Mouse (Mus musculus): Measurements from ENCODE around the gene Bcl11a. TPM values are rescaled to one million over a fixed set of nuclear protein-coding genes. Genes with fewer than 3 reads are reported as not detected.

The Bcl11a gene
- polyA plus RNA-seq, 1 experiment from 2014 or later: 89.1 TPM

DNA sequence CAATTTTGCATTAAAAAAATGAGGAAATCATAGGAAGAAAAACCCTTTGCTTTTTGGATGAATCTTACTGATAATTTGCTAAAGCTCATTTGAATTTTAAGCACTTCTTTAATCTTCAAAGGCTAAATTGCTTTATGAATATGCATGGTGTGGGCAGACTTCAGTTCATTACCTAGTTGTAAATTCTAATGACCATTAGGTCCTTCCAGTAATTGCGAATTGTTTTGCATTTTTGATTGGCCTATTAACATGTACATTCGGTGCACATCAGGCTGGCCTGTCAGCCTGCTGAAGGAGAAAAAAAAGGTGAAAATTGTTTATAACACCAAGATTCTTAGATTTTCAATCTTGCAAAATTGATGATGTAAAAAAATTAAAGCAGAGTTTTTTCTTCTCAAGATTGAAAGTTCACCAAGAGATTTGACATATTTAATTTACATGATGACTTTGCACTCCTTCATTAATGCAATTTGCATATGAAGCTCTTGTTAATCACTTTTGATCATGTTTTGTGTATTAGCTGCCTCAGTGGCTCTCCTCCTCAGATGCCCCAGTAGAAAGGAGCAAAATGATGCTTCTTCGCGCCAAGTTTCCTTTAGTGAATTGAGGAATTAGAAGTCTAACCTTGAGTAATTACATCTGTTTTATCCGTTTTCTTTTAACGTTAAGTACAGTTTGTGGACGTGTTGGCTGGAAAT, 17.9 kb downstream of the Bcl11a start:
- H3K4me2 ChIP-seq (replicated peaks): peak overlapping the region; percentile 30
- H3K27ac ChIP-seq: peak overlapping the region; percentile 56
- no peak overlapping the region for H3K4me3 ChIP-seq
- H3K4me1 ChIP-seq: peaks cover 84% of the 10 kb centered on the region
- no peak overlapping the region for H3K9ac ChIP-seq
- H3K9me3 ChIP-seq (replicated peaks): no peaks in the 10 kb centered on the region
- no peaks in the 10 kb centered on the region for H3K36me3 ChIP-seq
- ATAC-seq (ENCODE audit: low FRiP score): no peak
- WGBS: 67% methylated on average over 7 of the region's 7 CpGs
- no peaks in the 10 kb centered on the region for H3K27me3 ChIP-seq

DNA sequence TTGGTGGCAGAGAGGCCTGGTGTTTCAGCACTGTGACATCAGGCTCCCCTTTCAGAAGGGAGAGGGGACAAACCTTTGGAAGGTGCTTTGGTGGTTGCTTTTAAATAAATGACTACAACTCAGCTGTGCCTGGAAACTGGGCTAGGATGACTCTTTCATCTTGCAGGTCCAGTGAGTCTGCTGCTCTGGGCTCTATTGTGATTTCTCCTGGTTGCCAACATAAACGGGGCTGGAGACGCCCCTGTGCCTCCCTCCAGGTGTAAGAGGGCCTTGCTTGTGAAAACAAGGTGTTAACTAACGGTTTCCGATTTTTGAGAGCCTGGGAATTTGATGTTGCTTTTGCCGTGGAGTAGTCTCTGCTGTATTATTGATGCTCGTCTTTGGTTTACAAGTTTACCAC, 18.6 kb downstream of the Bcl11a start:
- Histone ChIP-seq H3K9me3 (replicated peaks) (no peaks in the 10 kb centered on the region), H3K4me1 (peaks cover 84% of the 10 kb centered on the region), H3K4me3 (no peak overlapping the region), H3K27me3 (no peaks in the 10 kb centered on the region), H3K27ac (peak overlapping the region; percentile 56), H3K4me2 (replicated peaks) (peak overlapping the region; percentile 30), H3K9ac (no peak overlapping the region), H3K36me3 (no peaks in the 10 kb centered on the region)
- ATAC-seq (ENCODE audit: low FRiP score): no peak
- WGBS: 42% methylated on average over 6 of the region's 6 CpGs

GRCm38 (mm10) chr11:24097026-24097425, 19.2 kb downstream of the Bcl11a start:
- no peak overlapping the region for H3K9ac ChIP-seq
- H3K27me3 ChIP-seq: no peaks in the 10 kb centered on the region
- H3K9me3 ChIP-seq (replicated peaks): no peaks in the 10 kb centered on the region
- no peak for ATAC-seq (ENCODE audit: low FRiP score)
- H3K4me1 ChIP-seq: peaks cover 85% of the 10 kb centered on the region
- no peaks in the 10 kb centered on the region for H3K36me3 ChIP-seq
- H3K4me2 ChIP-seq (replicated peaks): peak overlapping the region; percentile 30
- whole genome bisulfite sequencing: 18% methylated on average over 6 of the region's 6 CpGs
- no peak overlapping the region for H3K4me3 ChIP-seq
- H3K27ac ChIP-seq: peak overlapping the region; percentile 62; the same call in 1 of the 2 replicates

DNA sequence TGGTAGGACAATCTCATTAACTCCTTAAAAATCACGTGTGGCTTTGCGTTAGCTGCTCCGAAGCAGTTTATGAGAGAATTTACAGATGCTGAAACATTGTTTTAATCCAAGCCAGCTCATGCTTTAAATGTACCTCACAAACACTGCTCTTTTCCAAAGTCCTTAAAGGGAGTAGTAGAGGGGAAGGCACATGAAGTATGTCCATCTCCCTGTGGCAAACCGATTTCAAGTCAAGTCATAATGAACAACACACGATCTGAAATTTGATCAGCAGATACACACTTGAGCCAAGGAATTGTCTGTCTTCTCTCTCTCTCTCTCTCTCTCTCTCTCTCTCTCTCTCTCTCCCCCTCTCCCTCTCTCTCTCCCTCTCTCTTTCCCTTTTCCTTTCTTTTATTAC, 20.2 kb downstream of the Bcl11a start:
- no peak for ATAC-seq (ENCODE audit: low FRiP score)
- Histone ChIP-seq H3K27ac (no peak overlapping the region), H3K4me2 (replicated peaks) (no peak overlapping the region), H3K4me3 (no peak overlapping the region), H3K36me3 (no peaks in the 10 kb centered on the region), H3K9ac (no peak overlapping the region), H3K4me1 (peaks cover 90% of the 10 kb centered on the region), H3K9me3 (replicated peaks) (no peaks in the 10 kb centered on the region), H3K27me3 (no peaks in the 10 kb centered on the region)
- 73% methylated on average over 5 of the region's 5 CpGs for WGBS

GRCm38 (mm10) chr11:24098662-24099061, 20.8 kb downstream of the Bcl11a start:
- Histone ChIP-seq H3K36me3 (no peaks in the 10 kb centered on the region), H3K27me3 (no peaks in the 10 kb centered on the region), H3K9ac (no peak overlapping the region), H3K4me2 (replicated peaks) (peak overlapping the region; percentile 32), H3K4me1 (peaks cover 93% of the 10 kb centered on the region), H3K27ac (peak overlapping the region; percentile 56), H3K9me3 (replicated peaks) (no peaks in the 10 kb centered on the region), H3K4me3 (no peak overlapping the region)
- ATAC-seq (ENCODE audit: low FRiP score): 0 out of 2 replicates have a peak, but pooled peaks have one; percentile 23
- WGBS: 25% methylated on average over 3 of the region's 3 CpGs

- Histone ChIP-seq H3K27ac (peak overlapping the region; percentile 70), H3K9ac (no peak overlapping the region), H3K4me3 (no peak overlapping the region), H3K27me3 (no peaks in the 10 kb centered on the region), H3K4me1 (peaks cover 91% of the 10 kb centered on the region), H3K36me3 (no peaks in the 10 kb centered on the region), H3K4me2 (replicated peaks) (peak overlapping the region; percentile 32), H3K9me3 (replicated peaks) (no peaks in the 10 kb centered on the region)
- 84% methylated on average over 10 of the region's 10 CpGs for WGBS
- ATAC-seq (ENCODE audit: low FRiP score): no peak
Observed at GRCm38 (mm10) chr11:24099215-24099614, 21.4 kb downstream of the Bcl11a start.

DNA sequence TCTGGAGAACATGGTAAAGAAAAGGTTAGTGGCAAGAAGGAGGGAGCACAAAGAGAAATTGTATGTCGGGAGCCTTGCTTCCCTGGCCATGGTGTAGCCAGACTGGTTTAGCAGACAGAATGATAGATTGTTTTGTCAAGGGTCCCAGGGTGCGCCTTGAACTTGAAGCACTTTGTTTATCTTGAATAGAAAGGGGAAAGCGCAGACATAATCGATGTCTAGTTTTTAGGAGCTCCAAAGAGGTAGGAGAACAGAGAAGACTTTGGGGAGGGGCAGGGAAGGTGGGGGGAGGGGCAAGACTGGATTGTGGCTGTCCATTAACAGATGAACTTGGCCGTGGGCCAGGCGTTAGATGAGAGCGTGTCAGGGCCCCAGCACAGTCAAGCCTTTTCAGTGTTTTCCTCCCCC, 22.0 kb downstream of the Bcl11a start:
- peak overlapping the region; percentile 13; the same call in 1 of the 2 replicates for H3K9ac ChIP-seq
- peak; percentile 86 for ATAC-seq (ENCODE audit: low FRiP score)
- peak overlapping the region; percentile 70 for H3K27ac ChIP-seq
- H3K4me1 ChIP-seq: peaks cover 90% of the 10 kb centered on the region
- no peak overlapping the region for H3K4me3 ChIP-seq
- WGBS: 18% methylated on average over 7 of the region's 7 CpGs
- no peaks in the 10 kb centered on the region for H3K9me3 ChIP-seq (replicated peaks)
- H3K4me2 ChIP-seq (replicated peaks): peak overlapping the region; percentile 31
- no peaks in the 10 kb centered on the region for H3K27me3 ChIP-seq
- no peaks in the 10 kb centered on the region for H3K36me3 ChIP-seq

- peak overlapping the region; percentile 31; the same call in 1 of the 2 replicates for H3K4me2 ChIP-seq (replicated peaks)
- H3K9me3 ChIP-seq (replicated peaks): no peaks in the 10 kb centered on the region
- no peaks in the 10 kb centered on the region for H3K36me3 ChIP-seq
- peaks cover 84% of the 10 kb centered on the region for H3K4me1 ChIP-seq
- H3K27me3 ChIP-seq: no peaks in the 10 kb centered on the region
- 62% methylated on average over 4 of the region's 4 CpGs for WGBS
- ATAC-seq (ENCODE audit: low FRiP score): peak; percentile 39
- H3K27ac ChIP-seq: peak overlapping the region; percentile 70
- no peak overlapping the region for H3K4me3 ChIP-seq
- H3K9ac ChIP-seq: peak overlapping the region; percentile 13
Observed at GRCm38 (mm10) chr11:24100449-24101070, 22.7 kb downstream of the Bcl11a start.

GRCm38 (mm10) chr11:24101625-24102024, 23.8 kb downstream of the Bcl11a start:
- H3K36me3 ChIP-seq: no peaks in the 10 kb centered on the region
- no peaks in the 10 kb centered on the region for H3K9me3 ChIP-seq (replicated peaks)
- no peak for ATAC-seq (ENCODE audit: low FRiP score)
- H3K27ac ChIP-seq: no peak overlapping the region
- H3K27me3 ChIP-seq: no peaks in the 10 kb centered on the region
- 90% methylated on average over 3 of the region's 3 CpGs for WGBS
- no peak overlapping the region for H3K9ac ChIP-seq
- H3K4me2 ChIP-seq (replicated peaks): no peak overlapping the region
- no peak overlapping the region for H3K4me3 ChIP-seq
- H3K4me1 ChIP-seq: peaks cover 77% of the 10 kb centered on the region

- Histone ChIP-seq H3K9me3 (replicated peaks) (no peaks in the 10 kb centered on the region), H3K4me1 (peaks cover 71% of the 10 kb centered on the region), H3K27me3 (no peaks in the 10 kb centered on the region), H3K9ac (no peak overlapping the region), H3K4me2 (replicated peaks) (no peak overlapping the region), H3K36me3 (no peaks in the 10 kb centered on the region), H3K27ac (no peak overlapping the region), H3K4me3 (no peak overlapping the region)
- ATAC-seq (ENCODE audit: low FRiP score): no peak
- 66% methylated on average over 2 of the region's 2 CpGs for WGBS
Observed at GRCm38 (mm10) chr11:24102372-24102771, 24.5 kb downstream of the Bcl11a start.

GRCm38 (mm10) chr11:24103128-24103742, 25.4 kb downstream of the Bcl11a start:
- 69% methylated on average over 6 of the region's 6 CpGs for WGBS
- Histone ChIP-seq H3K27ac (no peak overlapping the region), H3K4me1 (peaks cover 68% of the 10 kb centered on the region), H3K36me3 (no peaks in the 10 kb centered on the region), H3K4me2 (replicated peaks) (no peak overlapping the region), H3K4me3 (no peak overlapping the region), H3K27me3 (no peaks in the 10 kb centered on the region), H3K9ac (no peak overlapping the region), H3K9me3 (replicated peaks) (no peaks in the 10 kb centered on the region)
- ATAC-seq (ENCODE audit: low FRiP score): no peak

DNA sequence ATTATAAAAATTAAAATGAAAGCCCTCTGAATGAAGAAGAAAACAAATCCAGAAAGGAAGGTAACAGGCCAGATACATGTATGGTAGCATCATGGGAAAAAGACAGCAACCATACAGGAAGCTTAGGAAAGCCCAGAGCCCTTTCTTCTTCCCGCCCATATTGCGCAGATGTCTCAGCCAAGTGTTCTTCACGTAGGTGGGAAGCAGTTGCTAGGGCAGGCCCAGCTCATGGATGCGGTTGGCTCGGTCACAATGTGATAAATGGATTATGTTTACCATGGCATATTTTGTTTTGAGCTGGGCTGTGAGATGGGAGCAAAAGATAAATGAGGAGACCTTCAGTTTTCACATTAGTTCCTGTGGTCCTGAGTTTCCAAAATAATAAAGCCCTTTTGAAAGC, 29.6 kb downstream of the Bcl11a start:
- Histone ChIP-seq H3K27me3 (no peaks in the 10 kb centered on the region), H3K4me1 (peaks cover 54% of the 10 kb centered on the region), H3K4me2 (replicated peaks) (no peak overlapping the region), H3K9me3 (replicated peaks) (no peaks in the 10 kb centered on the region), H3K36me3 (no peaks in the 10 kb centered on the region), H3K9ac (no peak overlapping the region), H3K27ac (no peak overlapping the region), H3K4me3 (no peak overlapping the region)
- no peak for ATAC-seq (ENCODE audit: low FRiP score)
- WGBS: 74% methylated on average over 5 of the region's 5 CpGs
